Mouse (Mus musculus) ES-E14 (cell line): ENCODE measurements around the gene Trp53bp2.

Experiments used
- CHD2 ChIP-seq: IDR thresholded peaks from 2 replicates; pipeline ENCODE4 v1.6.1; 2014; ENCODE audit warnings: mild to moderate bottlenecking, low read depth, low read length, inconsistent platforms
- HCFC1 ChIP-seq: IDR thresholded peaks from 2 replicates; pipeline ENCODE4 v1.6.1; 2012; ENCODE audit warnings: low read length, inconsistent platforms, borderline replicate concordance; ENCODE audit not compliant: insufficient read depth

GRCm38 (mm10) chr1:182444116-182444515 lies 35.1 kb downstream of the Trp53bp2 start:
- TF ChIP-seq CHD2 (no peak), HCFC1 (no peak)
